Mouse (Mus musculus): Measurements from ENCODE around the gene Bcl2l15. TPM values are rescaled to one million over a fixed set of nuclear protein-coding genes. Genes with fewer than 3 reads are reported as not detected.
"Not testable (repeated sequence)": the region's sequence is repeated elsewhere in the genome, so short reads cannot be mapped to it uniquely, and the experiment has no call there.

The Bcl2l15 gene
- polyA plus RNA-seq (2016; fragmentation: Nextera tagmentation; extraction: Ambion mirVana): 1.6 and 1.7 TPM in 2 replicates

DNA sequence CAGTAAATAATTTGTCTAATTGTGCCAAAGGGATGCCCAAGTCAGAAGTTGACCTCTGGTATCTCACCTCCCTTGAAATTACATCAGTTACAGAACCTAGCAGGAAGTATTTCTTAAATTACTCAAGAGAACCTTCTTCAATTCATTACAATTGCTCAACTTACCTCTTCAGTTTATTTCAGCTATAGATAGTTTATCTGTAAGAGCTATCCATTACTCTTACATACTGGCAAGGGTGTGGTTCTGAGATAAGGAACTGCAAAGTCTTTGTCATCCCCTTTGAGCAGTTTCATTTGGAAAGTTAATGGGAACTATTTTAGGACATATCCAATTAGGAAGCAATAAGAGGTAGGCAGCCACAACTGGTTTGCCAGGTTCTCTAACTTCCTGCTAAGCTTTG lies at the start of gene Bcl2l15:
Gene Bcl2l15, plus strand, starts transcription at position 176 of the 400 bp plus-strand sequence.
- Histone ChIP-seq H3K36me3 (no peaks in the 10 kb centered on the region), H3K9ac (peak within 1 kb of the TSS; percentile 19; the same call in 1 of the 2 replicates), H3K4me2 (peak within 1 kb of the TSS; percentile 38), H3K27me3 (replicated peaks) (no peaks in the 10 kb centered on the region), H3K4me1 (peaks cover 25% of the 10 kb centered on the region), H3K27ac (peak within 1 kb of the TSS; percentile 34; the same call in 1 of the 2 replicates), H3K4me3 (no peak within 1 kb of the TSS), H3K9me3 (replicated peaks) (no peaks in the 10 kb centered on the region)
- ATAC-seq: peak; percentile 75

DNA sequence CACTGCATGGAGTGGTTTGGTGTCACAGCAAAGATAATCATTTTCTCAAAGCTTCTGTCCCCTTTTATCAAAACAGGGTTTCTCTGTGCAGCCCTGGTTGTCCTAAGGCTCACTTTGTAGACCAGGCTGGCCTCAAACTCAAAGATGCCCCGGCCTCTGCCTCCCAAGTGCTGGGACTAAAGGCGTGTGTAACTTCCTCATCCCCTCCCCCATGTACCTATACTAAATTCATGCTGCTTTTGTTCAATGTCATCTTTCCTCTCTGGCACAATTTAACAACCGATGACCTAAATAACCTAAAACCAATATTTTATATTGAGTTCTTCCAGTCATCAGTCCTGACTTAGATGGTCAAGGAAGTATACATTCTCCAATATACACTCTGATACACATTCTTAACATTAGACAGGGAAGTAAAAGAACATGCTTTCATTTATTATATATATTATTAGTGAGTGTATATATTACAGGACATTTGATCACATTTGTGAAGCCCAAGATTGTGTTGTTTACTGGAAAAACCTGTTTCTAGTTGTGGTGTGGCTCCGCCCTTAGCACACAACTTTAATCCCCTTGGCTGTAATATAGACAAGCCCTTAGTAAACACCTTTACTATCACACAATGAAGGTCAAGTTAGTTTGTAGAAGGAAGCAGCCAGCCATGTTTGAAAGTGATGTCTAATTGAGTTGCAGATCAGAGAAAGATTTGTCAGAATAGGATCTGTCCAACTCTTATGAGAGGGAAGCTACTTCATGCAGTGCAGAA lies 49.4 kb upstream of the Bcl2l15 start:
- H3K9ac ChIP-seq: 0 out of 2 replicates have a peak overlapping the region, but pooled peaks have one; percentile 20

DNA sequence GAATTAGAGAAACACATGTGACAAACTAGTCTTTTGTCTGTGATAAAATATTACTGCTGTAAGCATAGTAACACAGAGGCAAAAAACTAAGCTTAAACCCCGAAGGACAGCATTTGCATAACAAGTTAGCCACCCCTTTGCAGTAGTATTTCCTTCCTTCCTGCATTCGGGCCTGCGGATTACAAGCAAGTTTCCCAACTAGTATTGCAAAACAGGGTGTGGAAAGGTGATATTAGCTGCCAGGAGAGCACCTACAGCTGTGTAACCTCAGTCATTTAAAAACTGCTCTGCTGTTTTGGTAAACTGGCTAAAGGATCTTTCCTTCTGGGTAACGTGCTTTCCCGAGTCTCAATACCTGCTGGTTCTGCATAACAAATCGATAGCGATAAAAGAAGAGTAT lies 45.2 kb upstream of the Bcl2l15 start:
- Histone ChIP-seq H3K27me3 (replicated peaks) (no peaks in the 10 kb centered on the region), H3K4me3 (peak overlapping the region; percentile 13; the same call in 1 of the 2 replicates), H3K36me3 (peaks cover 25% of the 10 kb centered on the region), H3K27ac (peak overlapping the region; percentile 52; the same call in 1 of the 2 replicates), H3K4me2 (peak overlapping the region; percentile 28), H3K9ac (0 out of 2 replicates have a peak overlapping the region, but pooled peaks have one; percentile 7), H3K4me1 (peaks cover 82% of the 10 kb centered on the region), H3K9me3 (replicated peaks) (no peaks in the 10 kb centered on the region)
- ATAC-seq: no peak
- WGBS (ENCODE audit: insufficient replicate concordance): 50% methylated on average over 7 of the region's 7 CpGs

More for the DNA sequence above, 49.4 kb upstream of the Bcl2l15 start:
- Histone ChIP-seq H3K36me3 (peaks cover 28% of the 10 kb centered on the region), H3K4me2 (peak overlapping the region; percentile 15; the same call in 1 of the 2 replicates), H3K9me3 (replicated peaks) (no peaks in the 10 kb centered on the region), H3K4me3 (no peak overlapping the region), H3K27ac (0 out of 2 replicates have a peak overlapping the region, but pooled peaks have one; percentile 6), H3K4me1 (peaks cover 90% of the 10 kb centered on the region), H3K27me3 (replicated peaks) (no peaks in the 10 kb centered on the region)
- no peak for ATAC-seq
- WGBS (ENCODE audit: insufficient replicate concordance): 52% methylated on average over 4 of the region's 4 CpGs

DNA sequence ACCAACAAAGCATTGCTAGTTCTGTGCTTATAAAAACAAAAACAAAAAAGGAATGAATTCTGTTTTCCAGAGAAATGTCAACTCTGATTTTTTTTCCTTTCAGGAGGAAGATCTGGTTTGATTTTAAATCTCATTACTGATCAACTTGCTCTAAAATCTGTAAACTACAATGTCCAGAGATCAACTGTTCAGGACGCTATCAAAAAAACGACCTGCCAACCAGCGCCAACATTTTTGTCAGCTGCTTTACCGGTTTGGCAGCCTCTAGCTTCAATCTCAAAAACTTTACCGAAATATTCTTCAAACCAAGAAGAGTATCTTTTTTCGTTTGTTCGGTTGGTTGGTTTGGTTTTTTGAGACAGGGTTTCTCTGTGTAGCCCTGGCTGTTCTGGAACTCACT lies 43.3 kb upstream of the Bcl2l15 start:
- ATAC-seq: no peak
- Histone ChIP-seq H3K9me3 (replicated peaks) (no peaks in the 10 kb centered on the region), H3K4me3 (peak overlapping the region; percentile 98), H3K4me1 (peaks cover 82% of the 10 kb centered on the region), H3K27ac (peak overlapping the region; percentile 91), H3K27me3 (replicated peaks) (no peaks in the 10 kb centered on the region), H3K36me3 (peaks cover 21% of the 10 kb centered on the region), H3K9ac (peak overlapping the region; percentile 100), H3K4me2 (peak overlapping the region; percentile 73)
- 73% methylated on average over 7 of the region's 7 CpGs for WGBS (ENCODE audit: insufficient replicate concordance)

GRCm38 (mm10) chr3:103789891-103790345 lies 42.5 kb upstream of the Bcl2l15 start:
- Histone ChIP-seq H3K27me3 (replicated peaks) (no peaks in the 10 kb centered on the region), H3K9ac (peak overlapping the region; percentile 100), H3K36me3 (peaks cover 14% of the 10 kb centered on the region), H3K9me3 (replicated peaks) (no peaks in the 10 kb centered on the region), H3K4me2 (peak overlapping the region; percentile 73), H3K27ac (peak overlapping the region; percentile 91), H3K4me1 (peaks cover 81% of the 10 kb centered on the region), H3K4me3 (peak overlapping the region; percentile 98)
- peak; percentile 28; the same call in 1 of the 2 replicates for ATAC-seq
- under 1% methylated on average over 14 of the region's 14 CpGs for whole genome bisulfite sequencing (ENCODE audit: insufficient replicate concordance)

GRCm38 (mm10) chr3:103790346-103791145 lies 41.9 kb upstream of the Bcl2l15 start:
- peak overlapping the region; percentile 73 for H3K4me2 ChIP-seq
- peaks cover 14% of the 10 kb centered on the region for H3K36me3 ChIP-seq
- peak overlapping the region; percentile 100 for H3K9ac ChIP-seq
- no peaks in the 10 kb centered on the region for H3K27me3 ChIP-seq (replicated peaks)
- H3K4me1 ChIP-seq: peaks cover 75% of the 10 kb centered on the region
- WGBS (ENCODE audit: insufficient replicate concordance): under 1% methylated on average over 55 of the region's 61 CpGs
- H3K9me3 ChIP-seq (replicated peaks): no peaks in the 10 kb centered on the region
- peak overlapping the region; percentile 91 for H3K27ac ChIP-seq
- ATAC-seq: peak; percentile 67
- peak overlapping the region; percentile 98 for H3K4me3 ChIP-seq

DNA sequence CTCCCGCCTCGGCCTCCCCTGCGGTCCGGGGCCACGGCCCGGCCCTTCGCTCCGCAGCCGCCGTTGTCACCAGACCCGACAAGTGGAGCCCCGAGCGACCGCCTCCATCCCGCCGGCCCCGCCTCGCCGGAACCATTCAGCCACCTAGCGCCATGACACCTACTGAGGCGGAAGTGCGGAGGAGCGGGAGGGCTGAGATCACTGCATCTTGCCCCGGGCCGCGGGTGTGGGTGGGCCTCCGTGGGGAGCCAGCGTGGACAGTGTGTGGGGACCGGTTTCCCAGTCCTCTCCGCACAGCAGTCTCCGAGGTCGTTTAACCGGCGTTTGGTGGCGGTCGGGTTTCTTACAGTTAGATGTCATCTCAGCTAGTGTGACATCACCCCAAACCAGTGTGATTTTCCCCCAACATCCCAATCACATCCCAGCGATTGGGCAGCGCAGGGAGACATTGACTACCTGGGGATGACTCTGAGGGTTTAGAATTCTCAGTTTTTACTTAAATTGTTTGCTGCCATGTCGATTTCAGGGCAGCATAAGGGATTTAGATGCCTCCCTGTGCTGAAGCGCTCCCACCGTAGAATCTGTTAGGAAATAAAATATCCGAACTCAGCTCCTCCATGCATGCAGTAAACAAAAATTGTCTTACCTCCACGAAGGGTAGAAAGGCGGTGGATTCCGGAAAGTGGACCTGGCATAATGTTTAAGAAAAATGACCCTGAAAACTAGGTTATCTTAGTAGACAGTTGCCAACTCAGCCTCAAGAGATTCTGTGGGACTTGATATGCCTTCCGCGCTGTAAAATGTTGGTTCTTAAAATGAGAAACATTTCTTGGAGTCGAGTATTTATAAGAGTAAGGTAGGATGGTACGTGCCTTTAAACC lies 40.9 kb upstream of the Bcl2l15 start, which contains the start of gene Hipk1:
Gene Hipk1, minus strand, starts transcription at position 334 of the 881 bp plus-strand sequence.
- Histone ChIP-seq H3K9me3 (replicated peaks) (no peaks in the 10 kb centered on the region), H3K36me3 (peaks cover 12% of the 10 kb centered on the region), H3K4me1 (peaks cover 70% of the 10 kb centered on the region), H3K27ac (peak within 1 kb of the TSS; percentile 91), H3K9ac (peak within 1 kb of the TSS; percentile 100), H3K27me3 (replicated peaks) (no peaks in the 10 kb centered on the region), H3K4me3 (peak within 1 kb of the TSS; percentile 98), H3K4me2 (peak within 1 kb of the TSS; percentile 73)
- ATAC-seq: peak; percentile 90
- WGBS (ENCODE audit: insufficient replicate concordance): 7% methylated on average over 49 of the region's 49 CpGs

DNA sequence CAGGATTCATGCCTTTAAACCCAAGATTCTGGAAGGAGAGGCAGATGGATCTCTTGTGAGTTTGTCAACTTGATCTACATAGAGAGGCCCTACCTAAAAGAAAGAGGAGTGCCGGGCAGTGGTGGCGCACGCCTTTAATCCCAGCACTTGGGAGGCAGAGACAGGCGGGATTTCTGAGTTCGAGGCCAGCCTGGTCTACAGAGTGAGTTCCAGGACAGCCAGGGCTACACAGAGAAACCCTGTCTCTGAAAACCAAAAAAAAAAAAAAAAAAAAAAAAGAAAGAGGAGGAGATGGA lies 40.3 kb upstream of the Bcl2l15 start:
- ATAC-seq; H3K27me3 ChIP-seq (replicated peaks): not testable (repeated sequence)
- H3K27ac ChIP-seq: peak overlapping the region; percentile 91

GRCm38 (mm10) chr3:103792566-103792965 lies 39.8 kb upstream of the Bcl2l15 start:
- Histone ChIP-seq H3K27ac (peak overlapping the region; percentile 91), H3K4me3 (no peak overlapping the region), H3K9ac (no peak overlapping the region), H3K4me1 (peaks cover 70% of the 10 kb centered on the region), H3K4me2 (peak overlapping the region; percentile 73; the same call in 1 of the 2 replicates), H3K27me3 (replicated peaks) (no peaks in the 10 kb centered on the region), H3K9me3 (replicated peaks) (no peaks in the 10 kb centered on the region), H3K36me3 (peaks cover 5% of the 10 kb centered on the region; the same call in 1 of the 2 replicates)
- ATAC-seq: no peak
- 75% methylated on average over 1 of the region's 1 CpGs for whole genome bisulfite sequencing (ENCODE audit: insufficient replicate concordance)

More for the DNA sequence above, 40.3 kb upstream of the Bcl2l15 start:
- Histone ChIP-seq H3K4me1 (peaks cover 70% of the 10 kb centered on the region), H3K4me3 (peak overlapping the region; percentile 98), H3K4me2 (peak overlapping the region; percentile 73), H3K9ac (peak overlapping the region; percentile 100)
- H3K36me3 ChIP-seq; H3K9me3 ChIP-seq (replicated peaks): not testable (repeated sequence)
- 61% methylated on average over 5 of the region's 5 CpGs for WGBS (ENCODE audit: insufficient replicate concordance)

- Histone ChIP-seq H3K27ac (peak overlapping the region; percentile 21; the same call in 1 of the 2 replicates), H3K27me3 (replicated peaks) (no peaks in the 10 kb centered on the region), H3K36me3 (peaks cover 4% of the 10 kb centered on the region), H3K9ac (no peak overlapping the region), H3K4me3 (no peak overlapping the region), H3K4me1 (peaks cover 82% of the 10 kb centered on the region), H3K4me2 (no peak overlapping the region), H3K9me3 (replicated peaks) (no peaks in the 10 kb centered on the region)
- 51% methylated on average over 2 of the region's 2 CpGs for WGBS (ENCODE audit: insufficient replicate concordance)
- no peak for ATAC-seq
Observed at GRCm38 (mm10) chr3:103796389-103796788, 36.0 kb upstream of the Bcl2l15 start.

DNA sequence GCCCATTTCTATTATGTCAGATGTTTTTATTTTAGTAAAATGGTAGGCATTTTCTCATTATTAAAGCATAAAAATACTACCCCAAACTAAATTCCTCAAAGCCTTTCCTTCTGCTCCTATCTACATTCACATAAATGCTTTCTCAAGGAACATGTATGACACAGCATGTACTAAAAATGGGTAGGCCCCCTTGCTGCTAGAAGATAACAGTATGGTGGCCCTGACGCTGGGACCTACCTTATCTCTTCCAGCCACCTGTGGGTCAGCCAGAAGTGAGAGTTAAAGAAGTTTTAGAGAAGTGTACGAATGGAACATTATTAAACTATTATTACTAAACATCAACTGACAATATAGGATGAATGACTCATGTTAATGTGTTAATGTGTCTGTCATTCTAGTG lies 32.9 kb upstream of the Bcl2l15 start:
- peak overlapping the region; percentile 54 for H3K4me2 ChIP-seq
- H3K27ac ChIP-seq: peak overlapping the region; percentile 94
- H3K36me3 ChIP-seq: peaks cover 35% of the 10 kb centered on the region
- peak overlapping the region; percentile 55 for H3K9ac ChIP-seq
- H3K27me3 ChIP-seq (replicated peaks): no peaks in the 10 kb centered on the region
- H3K4me3 ChIP-seq: no peak overlapping the region
- H3K9me3 ChIP-seq (replicated peaks): no peaks in the 10 kb centered on the region
- H3K4me1 ChIP-seq: peaks cover 83% of the 10 kb centered on the region
- peak; percentile 92 for ATAC-seq
- 13% methylated on average over 2 of the region's 2 CpGs for WGBS (ENCODE audit: insufficient replicate concordance)

Measured in liver, embryonic 12.5 days (tissue).